Mouse (Mus musculus) urinary bladder, adult 18-20 months (tissue): Measurements from ENCODE around the gene Dazap1.

Source experiments
- DNase-seq, 2 experiments: peaks; one replicate each; pipeline ENCODE4 v3.0.0; 2022; ENCODE audit warnings: low spot score in 2 of 2, mixed read lengths in 2 of 2

The Dazap1 gene

DNA sequence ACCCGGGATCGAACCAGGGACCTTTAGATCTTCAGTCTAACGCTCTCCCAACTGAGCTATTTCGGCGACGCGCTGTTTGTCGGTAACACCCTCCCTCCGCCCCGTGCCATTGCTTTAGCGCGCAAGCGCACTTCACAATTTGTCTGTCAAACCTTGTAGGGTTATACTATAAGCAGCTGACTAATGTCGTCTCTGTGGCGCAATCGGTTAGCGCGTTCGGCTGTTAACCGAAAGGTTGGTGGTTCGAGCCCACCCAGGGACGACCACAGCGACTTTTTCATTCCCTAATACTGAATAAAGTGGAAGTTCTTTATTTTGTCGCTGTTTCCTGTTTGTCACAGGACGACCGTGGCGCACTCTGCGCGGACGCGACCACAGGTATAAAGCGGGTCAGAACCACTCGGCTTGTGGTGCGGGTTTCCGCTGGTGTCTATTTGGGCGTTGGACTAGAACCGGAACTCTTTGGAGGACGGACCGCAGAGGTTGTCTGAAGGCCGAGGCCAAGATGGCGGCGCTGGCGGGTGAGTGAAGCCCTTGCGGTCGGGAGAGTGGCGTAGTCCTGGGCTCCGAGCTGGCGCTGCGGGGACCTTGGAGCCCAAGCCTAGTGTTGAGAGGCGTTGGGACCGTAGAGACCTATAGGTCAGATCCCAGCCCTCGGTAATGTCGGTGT lies 12.2 kb upstream of the Dazap1 start, which contains the start of gene Ndufs7:
Ndufs7 (plus strand) TSS at position 151 of the 670 bp plus-strand sequence.
- peak; percentile 94 to 95 for DNase-seq

DNA sequence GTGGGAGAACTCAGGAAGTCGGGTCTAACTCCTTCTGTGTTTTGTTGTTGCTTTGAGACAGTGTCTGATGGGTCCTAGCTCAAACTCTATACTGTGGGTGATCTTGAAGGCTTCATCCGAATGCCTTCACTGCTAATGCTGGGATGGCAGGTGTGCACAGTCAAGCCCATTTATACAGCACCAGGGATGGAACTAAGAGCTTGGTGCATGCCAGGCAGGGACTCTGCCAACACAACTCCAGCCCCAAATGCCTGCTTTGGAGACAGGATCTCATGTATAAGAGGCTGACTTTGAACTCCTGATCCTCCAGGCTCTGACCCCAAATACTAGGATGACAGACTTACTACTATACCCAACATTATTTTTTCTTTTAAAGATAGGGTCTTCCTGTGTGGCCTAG lies 11.2 kb upstream of the Dazap1 start:
- no peak for DNase-seq

DNA sequence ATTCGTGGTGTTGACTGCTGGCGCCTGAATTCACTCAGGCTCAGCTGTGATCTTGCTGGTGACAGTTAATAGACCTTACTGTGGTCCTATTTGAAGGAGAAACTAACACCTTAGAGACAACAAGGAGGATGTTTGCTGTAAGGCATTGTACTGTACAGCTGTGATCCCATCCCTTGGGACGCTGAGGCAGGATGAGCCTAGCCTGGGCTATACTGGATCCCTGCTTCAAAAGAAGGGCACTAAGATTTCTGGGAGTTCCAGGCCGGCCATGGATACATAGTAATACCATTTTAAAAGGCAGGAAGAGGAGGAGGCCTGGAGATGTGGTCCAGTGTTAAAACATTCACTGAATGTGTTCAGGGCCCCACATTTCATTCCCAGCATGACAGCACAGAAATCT lies 10.7 kb upstream of the Dazap1 start:
- no peak for DNase-seq

DNA sequence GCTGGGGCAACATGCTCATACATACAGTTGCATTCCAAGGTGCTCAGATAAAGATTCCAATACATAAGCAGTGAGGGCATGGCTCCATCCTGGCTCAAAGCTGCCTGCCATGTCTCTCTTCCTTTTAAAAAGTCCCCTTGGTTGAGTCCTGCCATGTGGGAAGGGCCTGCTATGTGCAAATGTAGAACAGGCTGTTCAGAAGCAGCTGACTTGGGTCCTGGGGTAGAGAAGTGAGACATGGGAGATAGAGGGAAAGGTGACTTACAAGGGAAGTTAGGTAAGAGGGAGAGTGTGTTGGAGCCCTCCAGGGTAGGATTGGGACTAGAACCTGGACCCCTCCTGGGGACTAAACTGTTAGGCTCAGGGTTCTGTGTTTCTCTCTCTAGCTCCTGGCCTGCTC lies 9.3 kb upstream of the Dazap1 start:
- DNase-seq, result no peak

DNA sequence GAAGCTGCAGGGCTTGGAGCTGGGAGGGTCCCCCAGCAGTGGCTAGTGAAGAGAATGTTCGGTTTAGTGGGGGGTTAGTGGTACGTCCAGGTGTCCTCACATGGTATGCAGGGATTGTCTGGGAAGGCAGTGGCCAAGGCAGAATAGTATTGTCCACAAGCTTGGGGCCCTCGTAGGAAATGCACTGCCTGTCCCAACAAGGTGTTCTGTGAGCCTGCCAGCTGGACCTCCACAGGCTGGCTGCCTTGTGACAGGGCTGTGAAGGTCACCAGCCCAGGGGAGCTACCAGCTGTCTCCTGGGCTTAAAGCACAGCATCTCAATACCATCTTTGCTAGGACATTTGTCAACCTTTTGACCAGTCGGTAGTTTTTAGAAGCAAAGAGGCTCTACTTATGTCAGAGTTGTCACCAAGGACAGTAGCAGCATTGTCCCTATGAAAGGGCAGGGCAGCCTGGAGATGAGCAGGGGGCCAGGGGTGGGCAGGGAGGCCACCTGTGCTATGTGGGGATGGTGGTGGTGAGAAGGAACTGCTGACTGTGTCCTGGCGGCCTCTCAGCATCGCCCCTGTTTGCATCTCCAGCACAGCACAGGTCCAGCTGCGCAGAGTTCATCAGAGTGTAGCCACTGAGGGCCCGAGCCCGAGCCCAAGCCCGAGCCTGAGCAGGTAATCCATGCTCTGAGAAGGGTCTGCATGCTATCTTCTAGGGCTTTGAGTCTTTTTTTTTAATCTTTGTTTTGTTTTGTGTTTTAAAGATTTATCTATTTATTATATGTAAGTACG lies 8.6 kb upstream of the Dazap1 start:
- no peak for DNase-seq

DNA sequence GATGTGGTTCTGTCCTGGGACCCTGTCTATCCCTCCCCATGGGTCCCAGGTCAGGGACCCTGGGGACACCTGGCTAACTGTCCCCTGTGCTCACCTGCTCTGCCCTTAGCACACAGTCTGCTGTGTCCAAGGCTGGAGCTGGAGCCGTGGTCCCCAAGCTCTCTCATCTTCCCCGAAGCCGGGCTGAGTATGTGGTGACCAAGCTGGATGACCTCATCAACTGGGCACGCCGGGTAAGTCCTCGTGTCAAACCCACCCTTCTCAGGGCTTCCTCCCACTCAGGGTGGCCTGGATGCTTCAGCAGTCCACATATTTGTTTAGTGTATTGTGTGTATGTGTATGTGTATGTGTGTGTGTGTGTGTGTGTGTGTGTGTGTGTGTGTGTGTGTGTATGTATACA lies 7.7 kb upstream of the Dazap1 start:
- no peak for DNase-seq

DNA sequence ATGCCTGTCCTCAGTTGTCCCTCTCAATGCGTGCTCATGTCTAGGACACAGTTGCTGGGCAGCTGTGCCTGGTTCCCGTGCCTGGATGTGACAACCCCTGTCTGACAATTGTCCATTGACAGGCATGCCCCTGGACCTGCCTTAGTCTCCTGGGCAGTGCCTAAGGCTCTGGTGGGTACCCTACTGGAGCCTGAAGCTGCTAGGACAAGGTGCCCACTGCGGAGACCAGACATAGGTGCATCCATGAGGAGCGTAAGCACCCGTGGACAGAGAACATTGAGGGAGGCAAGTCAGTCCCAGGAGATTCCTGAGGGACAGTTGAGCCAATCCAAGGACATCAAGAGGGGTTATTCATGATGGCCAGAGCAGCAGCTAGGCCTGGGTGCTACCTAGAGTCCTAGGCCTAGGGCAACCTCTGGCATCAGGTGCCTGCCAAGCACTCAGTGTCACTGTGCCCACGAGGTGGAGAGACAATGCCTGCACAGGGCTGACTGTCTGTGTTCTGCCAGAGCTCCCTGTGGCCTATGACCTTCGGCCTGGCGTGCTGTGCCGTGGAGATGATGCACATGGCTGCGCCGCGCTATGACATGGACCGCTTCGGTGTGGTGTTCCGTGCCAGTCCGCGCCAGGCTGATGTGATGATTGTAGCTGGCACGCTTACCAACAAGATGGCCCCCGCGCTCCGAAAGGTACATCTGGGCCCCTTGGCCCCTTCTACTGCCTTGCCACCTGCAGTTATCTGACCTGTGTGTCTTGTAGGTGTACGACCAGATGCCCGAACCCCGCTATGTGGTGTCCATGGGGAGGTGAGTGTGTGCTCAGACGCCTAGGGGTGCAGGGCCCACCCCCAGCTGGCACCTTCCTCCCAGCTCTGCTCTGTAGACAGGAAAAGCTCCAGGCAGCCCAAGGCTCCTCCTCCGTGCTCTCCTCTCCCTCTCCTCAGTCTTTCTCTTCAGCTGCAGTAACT lies 6.7 kb upstream of the Dazap1 start:
- DNase-seq, result no peak

DNA sequence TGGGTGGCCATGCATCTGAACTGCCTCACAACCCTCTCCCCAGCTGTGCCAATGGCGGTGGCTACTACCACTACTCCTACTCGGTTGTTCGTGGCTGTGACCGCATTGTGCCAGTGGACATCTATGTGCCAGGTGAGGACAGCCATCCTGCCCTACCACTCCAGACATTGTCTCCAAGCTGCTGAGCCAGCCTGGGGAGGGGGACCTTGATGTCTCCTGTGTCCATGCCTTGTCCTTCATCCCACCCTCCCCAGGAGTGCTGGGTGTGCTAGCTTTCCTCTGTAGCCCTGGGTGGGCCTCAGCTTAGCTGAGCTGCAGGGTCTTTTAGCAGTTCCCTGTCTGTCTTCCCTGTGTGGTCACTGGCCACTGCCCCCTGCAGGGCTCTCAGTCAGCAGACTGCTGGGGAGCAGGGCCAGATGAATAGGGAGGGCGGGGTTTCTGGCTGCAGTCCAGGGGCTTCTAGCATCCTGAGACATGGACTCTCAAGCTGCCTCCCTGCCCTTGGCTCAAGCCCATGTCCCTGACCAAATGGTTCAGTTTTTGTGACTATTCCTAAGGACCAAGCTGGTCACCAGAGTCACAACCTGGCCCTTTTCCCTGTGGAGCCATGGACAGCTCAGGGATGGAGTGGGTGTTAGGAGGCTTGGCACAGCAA lies 5.3 kb upstream of the Dazap1 start:
- no peak for DNase-seq

DNA sequence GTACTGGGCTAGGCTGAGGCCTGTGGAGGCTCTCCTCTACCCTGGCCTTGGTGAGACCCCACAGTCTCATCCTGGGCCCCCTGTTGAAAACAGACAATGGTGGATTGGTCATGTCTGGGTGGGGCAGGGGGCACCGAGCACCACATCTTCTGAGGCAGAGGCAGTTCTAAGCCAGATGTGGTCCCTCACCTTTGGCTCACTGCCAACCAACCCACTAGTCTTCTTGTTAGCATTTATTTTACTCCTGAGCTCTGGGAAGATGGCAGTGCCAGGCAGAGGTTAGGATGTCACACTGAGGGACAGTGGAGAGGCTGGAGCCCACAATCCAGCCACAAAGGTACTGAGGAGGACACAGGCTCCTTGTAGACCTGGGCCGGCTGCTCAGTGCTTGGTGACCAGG lies 3.4 kb upstream of the Dazap1 start:
- no peak for DNase-seq

DNA sequence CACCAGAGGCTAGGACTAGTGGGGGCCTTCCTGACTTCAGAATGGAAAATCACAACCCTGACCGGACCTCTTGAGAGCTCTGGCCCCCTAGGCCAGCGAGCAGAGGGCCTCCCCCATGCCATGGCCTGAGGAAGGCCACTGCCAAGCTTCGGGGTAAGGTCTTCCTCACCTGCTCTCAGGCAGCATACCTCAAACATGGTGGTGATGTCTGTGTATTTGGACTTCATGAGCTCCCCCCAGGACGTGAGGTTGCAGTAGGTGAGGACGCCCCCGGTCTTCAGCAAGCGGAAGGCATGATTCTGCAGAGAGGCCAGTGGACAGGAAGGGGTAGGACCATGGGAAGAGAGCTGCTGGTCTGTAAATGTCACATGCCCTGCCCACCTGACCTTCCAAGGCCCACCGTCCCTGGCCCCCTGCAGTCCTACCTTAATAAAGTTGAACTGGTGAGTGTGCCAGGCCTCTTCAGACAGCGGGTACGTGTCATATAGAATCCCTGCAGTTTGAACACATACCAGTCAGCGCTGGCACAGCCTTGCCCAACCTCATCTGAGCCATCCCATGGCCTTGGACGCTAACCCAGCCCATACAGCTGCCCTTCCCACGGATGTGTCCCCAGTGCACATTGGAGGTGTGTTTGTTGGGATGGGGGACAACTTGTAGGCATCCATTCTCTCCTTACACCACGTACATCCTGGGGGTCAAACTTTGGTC lies 2.4 kb upstream of the Dazap1 start:
- no peak for DNase-seq

DNA sequence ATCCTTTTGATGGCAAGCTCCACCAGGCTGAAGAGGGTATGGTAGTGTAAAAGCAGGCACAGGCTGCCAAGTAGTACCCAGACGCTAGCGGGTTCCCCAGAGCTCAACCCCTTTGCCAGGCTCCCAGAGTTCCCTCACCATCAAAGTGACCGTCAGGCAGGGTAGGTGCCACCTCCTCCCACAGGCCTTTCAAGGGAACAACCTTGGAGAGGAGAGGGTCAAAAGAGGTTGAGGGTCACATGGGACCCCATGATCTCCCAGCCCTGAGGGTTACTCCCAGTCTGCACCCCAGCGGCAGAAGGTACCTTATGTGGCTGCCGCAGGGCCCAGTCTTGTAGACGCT lies 1.9 kb upstream of the Dazap1 start:
- DNase-seq, result no peak

DNA sequence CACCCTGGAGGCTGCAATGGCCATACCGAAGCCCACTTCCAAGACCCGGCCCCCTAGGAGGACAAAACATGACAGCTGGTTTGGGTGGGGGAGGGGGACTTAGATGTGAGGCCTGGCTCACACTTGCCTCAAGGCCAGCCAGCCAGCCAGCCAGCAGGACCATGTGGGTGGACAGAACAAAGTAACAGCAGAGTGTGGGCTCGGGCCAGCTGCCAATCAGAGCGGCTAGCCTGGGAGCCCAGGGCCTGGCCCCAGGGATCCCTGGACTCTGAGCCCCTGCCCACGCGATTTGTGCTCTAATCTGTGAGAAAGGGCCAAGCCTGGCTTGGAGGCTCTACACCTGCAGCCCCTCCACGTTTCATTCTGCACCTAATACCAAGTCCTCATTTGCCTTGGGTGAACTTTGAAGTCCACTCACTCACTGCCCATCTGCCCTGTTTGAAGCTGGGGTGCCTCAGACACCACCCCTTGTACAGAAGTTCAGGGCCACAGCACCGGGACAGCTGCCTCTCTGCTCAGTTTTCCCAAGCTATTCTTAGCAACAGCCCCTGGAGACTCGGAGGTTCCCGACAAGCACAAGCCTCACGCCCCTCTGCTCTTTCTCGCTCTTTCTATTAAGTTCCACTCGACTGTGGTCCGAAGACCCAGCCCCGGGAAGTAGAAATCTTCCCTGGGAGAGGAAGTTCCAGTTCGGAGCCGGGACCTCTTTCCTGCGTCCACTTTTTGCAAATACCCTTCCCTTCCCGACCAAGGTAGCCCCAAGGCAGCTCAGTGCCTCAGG lies 1.2 kb upstream of the Dazap1 start:
- DNase-seq, result no peak

DNA sequence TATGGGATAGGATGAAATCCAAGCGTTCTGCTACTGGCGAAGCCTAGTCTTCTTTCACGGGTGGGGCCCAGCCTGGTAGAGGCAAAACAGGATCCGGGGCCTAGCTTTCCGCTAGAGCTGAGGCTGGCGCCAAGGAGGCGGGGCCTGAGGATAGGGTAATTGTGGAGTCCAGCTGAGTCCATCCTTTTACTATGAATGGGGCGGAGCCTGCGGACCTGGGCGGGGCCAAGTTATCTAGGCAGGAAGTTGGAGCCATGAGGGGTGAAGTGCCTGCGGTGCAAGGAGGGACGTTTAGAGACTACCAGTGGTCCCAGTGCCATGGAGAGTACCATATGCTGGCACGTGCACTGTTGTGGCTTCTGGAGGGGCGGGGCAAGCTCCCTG lies 291 bp downstream of the Dazap1 start:
- peak; percentile 97 to 99 for DNase-seq

DNA sequence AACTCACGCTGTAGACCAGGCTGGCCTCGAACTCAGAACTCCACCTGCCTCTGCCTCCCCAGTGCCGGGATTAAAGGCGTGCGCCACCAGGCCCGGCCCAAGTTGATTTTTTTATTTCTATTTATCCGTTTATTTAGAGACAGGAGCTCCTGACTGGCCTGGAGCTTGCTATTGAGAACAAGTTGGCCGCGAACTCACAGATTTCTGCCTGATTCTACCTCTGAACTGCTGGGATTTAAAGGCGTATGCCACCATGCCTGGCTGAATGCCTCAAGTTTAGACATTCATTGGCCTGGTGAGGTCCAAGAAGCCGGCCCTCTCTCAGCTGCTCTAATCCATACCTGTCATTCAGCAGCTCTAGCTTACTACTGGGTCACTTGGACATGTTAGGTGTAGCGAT lies 883 bp downstream of the Dazap1 start:
- DNase-seq, result no peak

DNA sequence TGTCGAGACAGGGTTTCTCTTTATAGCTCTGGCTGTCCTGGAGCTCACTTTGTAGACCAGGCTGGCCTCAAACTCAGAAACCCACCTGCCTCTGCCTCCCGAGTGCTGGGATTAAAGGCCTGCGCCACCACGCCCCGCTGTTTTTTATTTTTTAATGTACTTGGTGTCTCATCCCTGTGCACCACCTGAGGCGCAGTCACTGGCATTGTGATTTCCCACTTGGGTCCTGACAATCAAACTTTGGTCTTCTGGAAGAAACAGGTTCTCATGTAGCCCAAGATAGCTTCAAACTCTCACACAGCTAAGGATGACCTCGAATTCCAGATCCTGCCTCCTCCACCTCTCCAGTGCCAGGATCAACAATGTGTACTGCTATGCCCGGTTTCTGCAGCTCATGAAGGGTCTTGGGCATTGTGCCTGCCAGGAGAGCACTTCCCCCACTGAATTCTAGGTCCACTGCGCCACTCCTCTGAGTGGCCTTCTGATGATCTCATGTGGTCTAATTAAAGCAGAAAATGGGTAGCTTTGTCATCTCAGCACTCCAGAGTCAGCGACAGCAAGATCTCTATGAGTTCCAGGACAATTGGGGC lies 1.6 kb downstream of the Dazap1 start:
- no peak for DNase-seq

DNA sequence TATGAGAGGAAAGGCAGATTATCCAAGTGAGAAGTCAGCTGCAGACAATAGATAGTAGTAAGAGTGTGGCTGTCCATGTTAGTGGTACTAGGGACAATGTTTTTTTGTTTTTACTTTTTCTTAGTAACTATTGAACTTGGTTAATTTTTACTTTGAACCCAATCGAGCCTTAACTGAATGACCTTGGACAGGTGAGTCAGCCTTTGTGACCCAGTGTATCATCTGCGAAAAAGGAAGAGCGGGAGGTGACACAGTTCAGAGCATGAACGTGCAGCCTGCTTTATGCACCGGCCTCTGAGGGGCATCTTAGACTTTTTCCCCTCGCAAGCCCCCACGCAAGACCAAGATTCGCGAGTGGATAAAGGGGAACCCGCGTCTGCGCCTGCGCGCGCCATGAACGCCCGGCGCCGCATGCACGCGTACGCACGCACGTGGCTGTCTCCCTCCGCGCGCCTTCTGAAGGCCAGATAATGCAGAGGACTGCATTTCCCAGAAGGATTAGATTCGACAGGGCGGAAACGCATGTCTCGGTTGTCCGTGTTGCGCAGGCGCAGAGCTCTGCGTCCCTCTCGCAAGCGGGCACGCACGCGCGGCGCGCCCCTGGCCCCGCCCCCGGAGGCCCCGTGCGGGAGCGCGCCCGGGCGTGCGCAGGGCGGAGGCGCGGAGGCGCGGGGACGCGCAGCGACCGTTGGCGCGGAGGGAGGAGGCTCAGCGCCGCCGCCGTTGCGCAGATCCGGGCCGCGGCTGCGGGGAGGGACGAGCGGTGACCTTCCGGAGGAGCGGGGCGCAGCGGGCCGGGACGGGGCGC lies 3.3 kb downstream of the Dazap1 start:
- peak; percentile 92 to 97 for DNase-seq

DNA sequence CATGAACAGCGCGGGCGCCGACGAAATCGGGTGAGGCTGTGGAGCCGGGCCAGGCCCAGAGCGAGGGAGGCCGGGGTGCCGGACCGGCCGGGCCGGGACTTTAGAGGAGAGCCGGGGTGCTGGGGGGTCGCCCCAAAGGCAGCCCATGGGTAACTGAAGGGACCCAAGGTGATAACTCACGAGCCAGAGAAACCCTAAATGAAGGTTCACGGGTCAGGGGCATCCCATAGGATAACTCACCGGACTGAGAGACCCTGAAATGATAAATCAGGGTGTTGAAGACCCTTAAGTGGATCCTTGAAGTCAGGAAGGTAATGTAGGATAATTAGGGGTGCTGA lies 3.8 kb downstream of the Dazap1 start:
- DNase-seq, result no peak

DNA sequence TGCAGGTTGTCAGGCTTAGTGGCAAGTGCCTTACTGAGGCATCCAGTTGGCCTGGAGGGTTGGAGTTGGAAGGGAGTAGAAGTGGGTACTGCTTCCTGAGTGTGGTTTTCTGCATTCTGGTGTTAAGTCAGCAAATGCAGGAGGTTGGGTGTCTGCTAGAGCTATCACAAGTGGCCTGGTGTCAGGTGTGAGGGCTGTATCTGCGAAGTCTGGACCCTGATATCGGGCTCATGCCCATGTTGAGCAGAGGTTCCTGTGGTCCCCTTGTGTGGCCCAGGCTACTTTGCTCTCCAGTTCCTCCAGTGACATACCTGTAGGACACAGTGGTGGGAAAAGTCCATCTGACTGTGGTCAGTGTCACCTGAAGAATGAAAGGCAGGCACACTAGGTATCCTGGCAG lies 8.8 kb downstream of the Dazap1 start:
- no peak for DNase-seq

DNA sequence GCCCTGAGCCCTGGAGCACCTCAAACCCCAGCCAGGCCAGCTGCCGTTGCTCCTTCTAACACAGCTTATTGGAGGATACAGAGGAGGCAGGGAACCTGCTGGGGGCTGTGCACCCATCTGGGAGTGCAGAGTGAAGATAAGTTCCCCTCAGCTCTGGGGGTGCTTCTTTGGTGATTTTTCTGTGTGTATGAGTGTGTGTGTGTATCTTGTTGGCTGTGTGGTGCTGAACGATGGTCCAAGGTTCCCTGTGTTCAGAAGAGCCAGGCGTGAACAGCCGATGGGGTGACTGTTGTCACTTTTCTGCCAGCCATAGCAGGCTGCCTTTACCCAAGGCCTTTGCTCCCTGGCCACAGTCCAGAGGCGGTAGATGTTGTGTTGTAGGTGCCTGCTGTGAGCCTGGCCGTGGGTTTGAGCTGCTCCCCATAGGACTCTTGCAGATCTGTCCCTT lies 9.5 kb downstream of the Dazap1 start:
- DNase-seq, result no peak
